Mouse (Mus musculus): ENCODE data around the gene Tpbg.
"Not testable (repeated sequence)": the region's sequence is repeated elsewhere in the genome, so short reads cannot be mapped to it uniquely, and the experiment has no call there.

The Tpbg gene

GRCm38 (mm10) chr9:85842351-85843011 lies at the start of gene Tpbg:
Gene Tpbg (plus strand): TSS chr9:85842380.
- no peak for DNase-seq (ENCODE audit: low read depth, low spot score)

- not testable (repeated sequence) for DNase-seq (ENCODE audit: low read depth, low spot score)
Observed at GRCm38 (mm10) chr9:85801986-85802385, 40.2 kb upstream of the Tpbg start.

GRCm38 (mm10) chr9:85802563-85802962 lies 39.6 kb upstream of the Tpbg start:
- no peak for DNase-seq (ENCODE audit: low read depth, low spot score)

GRCm38 (mm10) chr9:85806411-85806810 lies 35.8 kb upstream of the Tpbg start:
- no peak for DNase-seq (ENCODE audit: low read depth, low spot score)

GRCm38 (mm10) chr9:85809246-85809645 lies 32.9 kb upstream of the Tpbg start:
- DNase-seq (ENCODE audit: low read depth, low spot score): no peak

- no peak for DNase-seq (ENCODE audit: low read depth, low spot score)
Observed at GRCm38 (mm10) chr9:85820829-85821228, 21.4 kb upstream of the Tpbg start.

- DNase-seq (ENCODE audit: low read depth, low spot score): no peak
Observed at GRCm38 (mm10) chr9:85835521-85836425, 6.4 kb upstream of the Tpbg start.

- DNase-seq (ENCODE audit: low read depth, low spot score): no peak
Observed at GRCm38 (mm10) chr9:85839626-85840025, 2.6 kb upstream of the Tpbg start.

GRCm38 (mm10) chr9:85841891-85842290 lies 289 bp upstream of the Tpbg start:
- DNase-seq (ENCODE audit: low read depth, low spot score): no peak

GRCm38 (mm10) chr9:85843031-85843890 lies 1.1 kb downstream of the Tpbg start:
- no peak for DNase-seq (ENCODE audit: low read depth, low spot score)

- no peak for DNase-seq (ENCODE audit: low read depth, low spot score)
Observed at GRCm38 (mm10) chr9:85843891-85844646, 1.9 kb downstream of the Tpbg start.

GRCm38 (mm10) chr9:85844647-85844983 lies 2.4 kb downstream of the Tpbg start:
- no peak for DNase-seq (ENCODE audit: low read depth, low spot score)

- no peak for DNase-seq (ENCODE audit: low read depth, low spot score)
Observed at GRCm38 (mm10) chr9:85846186-85846585, 4.0 kb downstream of the Tpbg start.

- no peak for DNase-seq (ENCODE audit: low read depth, low spot score)
Observed at GRCm38 (mm10) chr9:85854780-85855179, 12.6 kb downstream of the Tpbg start.

- no peak for DNase-seq (ENCODE audit: low read depth, low spot score)
Observed at GRCm38 (mm10) chr9:85856511-85856910, 14.3 kb downstream of the Tpbg start.

- no peak for DNase-seq (ENCODE audit: low read depth, low spot score)
Observed at GRCm38 (mm10) chr9:85861065-85861464, 18.9 kb downstream of the Tpbg start.

- no peak for DNase-seq (ENCODE audit: low read depth, low spot score)
Observed at GRCm38 (mm10) chr9:85862562-85862961, 20.4 kb downstream of the Tpbg start.

- DNase-seq (ENCODE audit: low read depth, low spot score): no peak
Observed at GRCm38 (mm10) chr9:85872908-85873307, 30.7 kb downstream of the Tpbg start.

- DNase-seq (ENCODE audit: low read depth, low spot score): no peak
Observed at GRCm38 (mm10) chr9:85893681-85894080, 51.5 kb downstream of the Tpbg start.

Measured in c-Kit-negative CD71-positive TER-119-positive erythroid progenitor cells, embryonic 14.5 days (primary cell).